Mouse (Mus musculus) right cerebral cortex, adult 2 months (tissue): Measurements from ENCODE around the gene Pvr.
A peak's percentile ranks its signal among the peaks of the same experiment; 100 is the strongest.
"Not testable (repeated sequence)": the region's sequence is repeated elsewhere in the genome, so short reads cannot be mapped to it uniquely, and the experiment has no call there.

Experiments used
- DNase-seq, 2 experiments: peaks; one replicate each; pipeline ENCODE4 v3.0.0; 2021 to 2022; ENCODE audit warnings: low spot score in 2 of 2

The Pvr gene

GRCm38 (mm10) chr7:19935171-19935751 is 14.3 kb upstream of the Pvr start:
- DNase-seq, result no peak

GRCm38 (mm10) chr7:19932877-19933809 is 12.2 kb upstream of the Pvr start:
- peak; percentile 82 to 85 for DNase-seq

- DNase-seq, result no peak
Measured at GRCm38 (mm10) chr7:19932133-19932876, 11.3 kb upstream of the Pvr start.

GRCm38 (mm10) chr7:19930481-19930880 is 9.5 kb upstream of the Pvr start:
- DNase-seq, result not testable (repeated sequence)

GRCm38 (mm10) chr7:19928486-19928885 is 7.5 kb upstream of the Pvr start:
- no peak for DNase-seq

GRCm38 (mm10) chr7:19926849-19927480 is 6.0 kb upstream of the Pvr start:
- DNase-seq, result no peak

GRCm38 (mm10) chr7:19925376-19925775 is 4.4 kb upstream of the Pvr start:
- DNase-seq, result no peak

GRCm38 (mm10) chr7:19923797-19924196 is 2.8 kb upstream of the Pvr start:
- DNase-seq, result no peak

GRCm38 (mm10) chr7:19923354-19923753 is 2.4 kb upstream of the Pvr start:
- DNase-seq, result no peak

- DNase-seq, result no peak
Measured at GRCm38 (mm10) chr7:19920166-19920505, 824 bp downstream of the Pvr start.

- no peak for DNase-seq
Measured at GRCm38 (mm10) chr7:19914558-19914957, 6.4 kb downstream of the Pvr start.

GRCm38 (mm10) chr7:19911695-19912524 is 9.1 kb downstream of the Pvr start:
- DNase-seq, result no peak

- no peak for DNase-seq
Measured at GRCm38 (mm10) chr7:19911292-19911658, 9.7 kb downstream of the Pvr start.

GRCm38 (mm10) chr7:19910421-19911291 is 10.3 kb downstream of the Pvr start:
- DNase-seq, result peak; percentile 83 to 85

GRCm38 (mm10) chr7:19889881-19890280 is 31.1 kb downstream of the Pvr start:
- DNase-seq, result peak; percentile 13 to 31

- DNase-seq, result no peak
Measured at GRCm38 (mm10) chr7:19887849-19888248, 33.1 kb downstream of the Pvr start, which contains the start of gene Ceacam19. TSS of gene Ceacam19 (minus strand) at chr7:19887965.

- DNase-seq, result no peak
Measured at GRCm38 (mm10) chr7:19880754-19881153, 40.2 kb downstream of the Pvr start.

- DNase-seq, result no peak
Measured at GRCm38 (mm10) chr7:19876781-19877425, 44.1 kb downstream of the Pvr start.

GRCm38 (mm10) chr7:19875948-19876682 is 44.8 kb downstream of the Pvr start:
- DNase-seq, result peak; percentile 60 to 61
